Comparison of ENCODE assay signal across 13 mouse cellular contexts in genomic region chr2:94571646-94572045, GRCm38 (mm10).
A peak's percentile ranks its signal among the peaks of the same experiment; 100 is the strongest.
DNase-seq lines count a peak whose midpoint lies in the region; ATAC-seq and TF ChIP-seq lines count a peak whose summit lies in the region.
"Had no signal": no experiment of that assay in that cellular context is flagged by ENCODE, and none has a peak within 500 bp of the region (broad histone marks: within the 10 kb centered on the region; RNA-seq: fewer than 3 reads in every experiment).

No protein-coding gene starts in this region.

- no peaks in the 10 kb centered on the region for H3K4me1 ChIP-seq in forebrain, postnatal 0 days (ENCODE audit: insufficient read depth)
- peaks cover 4% of the 10 kb centered on the region for H3K4me1 ChIP-seq in forebrain, embryonic 10.5 days
- no peaks in the 10 kb centered on the region for H3K4me1 ChIP-seq in midbrain, embryonic 13.5 days (replicated peaks)
- H3K4me1 ChIP-seq in thymus, adult 2 months (replicated peaks; ENCODE audit: control insufficient read depth, insufficient read depth, low read length): no peaks in the 10 kb centered on the region
- H3K4me1 ChIP-seq: embryonic facial prominence, embryonic 15.5 days; heart, embryonic 15.5 days; limb, embryonic 10.5 days had no signal

- H3K27ac ChIP-seq in forebrain, postnatal 0 days (ENCODE audit: low read depth, low read length): no peak overlapping the region
- H3K27ac ChIP-seq in forebrain, embryonic 10.5 days: no peak overlapping the region
- no peak overlapping the region for H3K27ac ChIP-seq in left cerebral cortex, adult 2 months
- no peak overlapping the region for H3K27ac ChIP-seq in midbrain, embryonic 13.5 days
- no peak overlapping the region for H3K27ac ChIP-seq in thymus, adult 2 months (ENCODE audit: control insufficient read depth, insufficient read depth, low read length)
- H3K27ac ChIP-seq: embryonic facial prominence, embryonic 15.5 days; heart, embryonic 15.5 days; limb, embryonic 10.5 days had no signal

- 33% methylated on average over 3 of the region's 3 CpGs for WGBS in forebrain, postnatal 0 days
- 30% methylated on average over 3 of the region's 3 CpGs for WGBS in forebrain, embryonic 10.5 days
- WGBS in midbrain, embryonic 13.5 days: 8% methylated on average over 3 of the region's 3 CpGs
- WGBS in thymus, adult 2 months: 82% methylated on average over 3 of the region's 3 CpGs

- intact Hi-C loops in left cerebral cortex, adult 2 months (cut with DNase I): loop anchor here (5.0 to 10.0 kb wide), 2 partner anchors 643 to 1746 kb away; partner anchors contain the start of gene Lrrc4c

- H3K9ac ChIP-seq in forebrain, postnatal 0 days: no peak overlapping the region
- H3K9ac ChIP-seq in midbrain, embryonic 13.5 days (replicated peaks): no peak overlapping the region
- H3K9ac ChIP-seq: embryonic facial prominence, embryonic 15.5 days; heart, embryonic 15.5 days had no signal

- no peaks in the 10 kb centered on the region for H3K36me3 ChIP-seq in forebrain, postnatal 0 days (ENCODE audit: insufficient read depth)
- no peaks in the 10 kb centered on the region for H3K36me3 ChIP-seq in forebrain, embryonic 10.5 days (replicated peaks)
- no peaks in the 10 kb centered on the region for H3K36me3 ChIP-seq in midbrain, embryonic 13.5 days
- H3K36me3 ChIP-seq in thymus, adult 2 months (ENCODE audit: control insufficient read depth, insufficient read depth, low read length): no peaks in the 10 kb centered on the region
- H3K36me3 ChIP-seq: embryonic facial prominence, embryonic 15.5 days; heart, embryonic 15.5 days; limb, embryonic 10.5 days had no signal

- peak; percentile 50 for DNase-seq in forebrain, postnatal 0 days
- no peak for DNase-seq in forebrain, embryonic 10.5 days (ENCODE audit: extremely low spot score, low spot score)
- DNase-seq in left cerebral cortex, adult 2 months (ENCODE audit: extremely low spot score in 1 of 2, low spot score in 2 of 2): no peak
- DNase-seq in left cerebral cortex, adult 11 months (ENCODE audit: low spot score): no peak
- peak; percentile 28 for DNase-seq in brain, embryonic 18.5 days (ENCODE audit: low read depth, low spot score)
- DNase-seq in thymus, adult 2 months: no peak
- DNase-seq in thymus, postnatal 14 days: no peak
- DNase-seq: adrenal gland, postnatal 25 days had no signal

- peak; percentile 45; the same call in 1 of the 2 replicates for ATAC-seq in forebrain, postnatal 0 days
- ATAC-seq in midbrain, embryonic 13.5 days: peak; percentile 74
- ATAC-seq: forebrain, embryonic 16.5 days had no signal

- no peaks in the 10 kb centered on the region for H3K9me3 ChIP-seq in forebrain, postnatal 0 days (ENCODE audit: low read length)
- H3K9me3 ChIP-seq in forebrain, embryonic 10.5 days: no peaks in the 10 kb centered on the region
- no peaks in the 10 kb centered on the region for H3K9me3 ChIP-seq in midbrain, embryonic 13.5 days
- H3K9me3 ChIP-seq: embryonic facial prominence, embryonic 15.5 days; heart, embryonic 15.5 days; limb, embryonic 10.5 days had no signal

- no peak overlapping the region for H3K4me2 ChIP-seq in forebrain, postnatal 0 days (ENCODE audit: low read depth)
- no peak overlapping the region for H3K4me2 ChIP-seq in midbrain, embryonic 13.5 days (replicated peaks)
- H3K4me2 ChIP-seq: embryonic facial prominence, embryonic 15.5 days; heart, embryonic 15.5 days had no signal

- no peak for TF ChIP-seq POLR2A in thymus, adult 2 months (IDR thresholded peaks at IDR 0.05; ENCODE audit: control insufficient read depth, extremely low read depth, insufficient read depth, low read length, poor library complexity)

- TF ChIP-seq CTCF in forebrain, postnatal 0 days (IDR thresholded peaks at IDR 0.05; ENCODE audit: low read depth): 0 out of 2 replicates have a peak, but pooled peaks have one; percentile 36
- TF ChIP-seq CTCF in left cerebral cortex, adult 2 months (IDR thresholded peaks at IDR 0.05): peak; percentile 36
- TF ChIP-seq CTCF in thymus, adult 2 months (IDR thresholded peaks at IDR 0.05; ENCODE audit: borderline replicate concordance, control insufficient read depth, extremely low read depth, insufficient read depth, low read length, poor library complexity): no peak

- no peaks in the 10 kb centered on the region for H3K27me3 ChIP-seq in forebrain, postnatal 0 days (ENCODE audit: insufficient read depth, low read length)
- H3K27me3 ChIP-seq in forebrain, embryonic 10.5 days (ENCODE audit: poor library complexity, severe bottlenecking): no peaks in the 10 kb centered on the region
- H3K27me3 ChIP-seq in midbrain, embryonic 13.5 days: no peaks in the 10 kb centered on the region
- H3K27me3 ChIP-seq in thymus, adult 2 months (ENCODE audit: control insufficient read depth, insufficient read depth, low read length): no peaks in the 10 kb centered on the region
- H3K27me3 ChIP-seq: embryonic facial prominence, embryonic 15.5 days; heart, embryonic 15.5 days had no signal

- no peak overlapping the region for H3K4me3 ChIP-seq in forebrain, postnatal 0 days (ENCODE audit: low read depth, low read length)
- no peak overlapping the region for H3K4me3 ChIP-seq in forebrain, embryonic 10.5 days
- no peak overlapping the region for H3K4me3 ChIP-seq in left cerebral cortex, adult 2 months
- H3K4me3 ChIP-seq in midbrain, embryonic 13.5 days (replicated peaks): no peak overlapping the region
- no peak overlapping the region for H3K4me3 ChIP-seq in thymus, adult 2 months (ENCODE audit: control insufficient read depth, insufficient read depth, low read length)
- H3K4me3 ChIP-seq: embryonic facial prominence, embryonic 15.5 days; heart, embryonic 15.5 days; limb, embryonic 10.5 days had no signal

Comparison
In these comparisons a context has a peak if more than half of its experiments do, and no peak if none do; other contexts are left out.
1. DNase-seq: peak in forebrain, postnatal 0 days (single experiment) and brain, embryonic 18.5 days (single experiment); none in forebrain, embryonic 10.5 days (single experiment), left cerebral cortex, adult 2 months (0 of 2), left cerebral cortex, adult 11 months (single experiment), thymus, adult 2 months (single experiment) and thymus, postnatal 14 days (single experiment).